Comparison of ENCODE assay signal across 15 mouse cellular contexts in the genomic region with DNA sequence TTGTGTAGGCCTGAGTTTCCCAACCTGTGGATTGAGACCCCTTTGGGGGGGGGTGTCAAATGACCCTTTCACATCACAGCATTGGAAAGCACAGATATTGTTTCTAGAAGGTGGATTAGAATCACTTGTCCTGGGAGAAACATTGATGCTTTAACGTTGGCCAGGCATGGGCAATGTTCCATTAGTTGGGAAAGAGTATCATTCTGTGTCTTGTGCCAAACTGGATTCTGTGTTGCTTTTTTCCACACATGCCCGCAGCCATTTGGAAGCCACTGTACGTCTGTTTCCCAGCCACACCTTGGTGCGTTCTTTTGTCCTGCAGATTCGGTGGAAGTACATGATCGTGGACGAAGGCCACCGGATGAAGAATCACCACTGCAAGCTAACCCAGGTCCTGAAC.
"Had no signal": no experiment of that assay in that cellular context is flagged by ENCODE, and none has a peak within 500 bp of the region (broad histone marks: within the 10 kb centered on the region; RNA-seq: fewer than 3 reads in every experiment).

No protein-coding gene starts in this region.

- H3K4me2 ChIP-seq: neural tube, embryonic 13.5 days; neural tube, embryonic 15.5 days; stomach, embryonic 15.5 days had no signal

- H3K4me3 ChIP-seq: neural tube, embryonic 13.5 days; neural tube, embryonic 15.5 days; stomach, embryonic 15.5 days had no signal

- DNase-seq: retina, postnatal 1 day; right cerebral cortex, adult 18-20 months; right cerebral cortex, postnatal 14 days; right cerebral cortex, postnatal 25 days; right cerebral cortex, postnatal 4 days; spleen, adult 18-20 months; thymus, adult 18-20 months; thymus, adult 2 months; thymus, postnatal 14 days; thymus, postnatal 25 days; thymus, postnatal 4 days had no signal

- H3K9ac ChIP-seq: neural tube, embryonic 13.5 days; neural tube, embryonic 15.5 days; stomach, embryonic 15.5 days had no signal

- H3K27ac ChIP-seq: neural tube, embryonic 13.5 days; neural tube, embryonic 15.5 days; stomach, embryonic 15.5 days; stomach, postnatal 0 days had no signal

- H3K27me3 ChIP-seq: neural tube, embryonic 13.5 days; neural tube, embryonic 15.5 days; stomach, embryonic 15.5 days had no signal

- H3K4me1 ChIP-seq: stomach, embryonic 15.5 days had no signal

- H3K9me3 ChIP-seq: neural tube, embryonic 13.5 days; neural tube, embryonic 15.5 days; stomach, embryonic 15.5 days had no signal
